Mouse (Mus musculus): ENCODE measurements at regions not wholly inside any gene's neighbourhood (a gene's known extent, or its start where the extent isn't known, plus 50 kb on each side); places are given as distances from the start of the nearest gene placed in this dataset.

DNA sequence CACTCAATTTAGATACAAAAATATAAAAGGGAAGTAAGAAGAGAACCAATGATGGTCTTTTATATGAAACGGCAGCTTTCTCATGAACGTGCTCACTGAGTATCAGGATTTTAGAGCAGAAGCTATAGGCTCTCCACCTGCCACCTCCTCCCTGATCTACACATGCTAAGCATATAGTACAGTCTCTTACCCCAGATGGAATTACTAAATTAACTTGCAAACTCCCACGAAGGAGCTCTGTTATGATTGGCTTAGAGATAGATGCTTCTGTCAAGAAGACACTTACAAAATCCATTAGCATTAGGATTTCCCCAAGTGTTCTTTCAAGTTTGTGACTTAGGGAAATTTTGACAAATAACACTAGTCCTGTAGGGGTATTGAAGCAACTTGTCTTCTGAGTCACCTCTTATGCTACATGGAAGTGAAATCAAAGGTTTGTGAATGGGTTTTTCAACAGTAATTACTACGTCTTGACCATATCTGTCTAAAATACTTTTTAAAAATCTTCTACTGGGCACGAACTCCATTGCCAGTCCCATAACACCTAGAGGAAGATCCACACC, 60.6 kb downstream of the Crygs start:
- TF ChIP-seq CTCF (IDR thresholded peaks at IDR 0.05; ENCODE audit: control insufficient read depth, insufficient read depth, insufficient replicate concordance, low read depth, low read length) (no peak), POLR2A (IDR thresholded peaks at IDR 0.05; ENCODE audit: control insufficient read depth, low read depth, low read length) (no peak)
- H3K27ac ChIP-seq (ENCODE audit: control insufficient read depth, insufficient read depth, low read depth, low read length), result no peak overlapping the region
- no peaks in the 10 kb centered on the region for H3K36me3 ChIP-seq (ENCODE audit: control insufficient read depth, insufficient read depth, low read length)
- H3K4me3 ChIP-seq (ENCODE audit: control insufficient read depth, low read depth, low read length), result no peak overlapping the region
- no peaks in the 10 kb centered on the region for H3K4me1 ChIP-seq (ENCODE audit: control insufficient read depth, insufficient read depth, low read length)
- H3K27me3 ChIP-seq (ENCODE audit: control insufficient read depth, insufficient read depth, low read length), result no peaks in the 10 kb centered on the region

DNA sequence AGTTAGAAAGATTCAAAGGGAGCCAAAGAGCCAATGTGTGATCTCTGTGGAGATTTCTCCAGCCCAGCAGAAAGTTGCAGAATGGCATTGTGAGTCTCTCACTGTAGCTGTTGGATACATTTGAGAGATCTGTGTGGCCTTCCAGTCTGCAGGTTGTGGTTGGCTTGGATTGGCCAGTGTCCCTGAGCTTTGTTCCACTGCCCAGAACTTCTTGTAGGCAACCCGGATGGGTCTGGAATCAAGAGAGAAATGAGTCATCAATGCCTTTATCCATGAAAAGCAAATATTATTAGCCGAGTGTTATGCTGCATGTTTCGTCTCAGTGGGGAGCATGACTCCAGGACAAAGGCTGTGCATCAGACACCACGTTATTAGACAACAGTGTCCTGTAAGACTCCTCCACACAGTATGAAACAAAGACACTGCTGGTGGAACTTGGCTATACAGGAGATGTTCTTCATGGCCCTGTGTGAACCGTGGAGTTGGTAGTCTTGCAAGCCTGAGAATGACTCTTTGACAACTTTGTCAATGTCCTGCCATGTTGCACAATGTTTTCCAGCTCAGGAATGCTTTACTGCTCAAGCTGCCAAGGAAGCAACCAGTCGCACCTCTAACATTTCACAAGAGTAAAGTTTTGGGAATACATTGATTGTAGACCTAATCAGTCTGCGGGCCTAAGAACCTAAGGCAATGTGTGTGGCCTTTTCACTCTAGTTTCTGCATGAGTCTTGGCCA, 67.1 kb downstream of the Crygs start:
- TF ChIP-seq POLR2A (IDR thresholded peaks at IDR 0.05; ENCODE audit: control insufficient read depth, low read depth, low read length), result no peak
- no peak for TF ChIP-seq CTCF (IDR thresholded peaks at IDR 0.05; ENCODE audit: control insufficient read depth, insufficient read depth, insufficient replicate concordance, low read depth, low read length)
- no peak overlapping the region for H3K27ac ChIP-seq (ENCODE audit: control insufficient read depth, insufficient read depth, low read depth, low read length)
- no peaks in the 10 kb centered on the region for H3K4me1 ChIP-seq (ENCODE audit: control insufficient read depth, insufficient read depth, low read length)
- H3K27me3 ChIP-seq (ENCODE audit: control insufficient read depth, insufficient read depth, low read length), result no peaks in the 10 kb centered on the region
- no peaks in the 10 kb centered on the region for H3K36me3 ChIP-seq (ENCODE audit: control insufficient read depth, insufficient read depth, low read length)
- H3K4me3 ChIP-seq (ENCODE audit: control insufficient read depth, low read depth, low read length), result no peak overlapping the region

GRCm38 (mm10) chr16:22743461-22743860, 67.9 kb downstream of the Crygs start:
- no peaks in the 10 kb centered on the region for H3K27me3 ChIP-seq (ENCODE audit: control insufficient read depth, insufficient read depth, low read length)
- no peaks in the 10 kb centered on the region for H3K36me3 ChIP-seq (ENCODE audit: control insufficient read depth, insufficient read depth, low read length)
- TF ChIP-seq POLR2A (IDR thresholded peaks at IDR 0.05; ENCODE audit: control insufficient read depth, low read depth, low read length) (no peak), CTCF (IDR thresholded peaks at IDR 0.05; ENCODE audit: control insufficient read depth, insufficient read depth, insufficient replicate concordance, low read depth, low read length) (no peak)
- no peak overlapping the region for H3K4me3 ChIP-seq (ENCODE audit: control insufficient read depth, low read depth, low read length)
- no peaks in the 10 kb centered on the region for H3K4me1 ChIP-seq (ENCODE audit: control insufficient read depth, insufficient read depth, low read length)
- H3K27ac ChIP-seq (ENCODE audit: control insufficient read depth, insufficient read depth, low read depth, low read length), result no peak overlapping the region

DNA sequence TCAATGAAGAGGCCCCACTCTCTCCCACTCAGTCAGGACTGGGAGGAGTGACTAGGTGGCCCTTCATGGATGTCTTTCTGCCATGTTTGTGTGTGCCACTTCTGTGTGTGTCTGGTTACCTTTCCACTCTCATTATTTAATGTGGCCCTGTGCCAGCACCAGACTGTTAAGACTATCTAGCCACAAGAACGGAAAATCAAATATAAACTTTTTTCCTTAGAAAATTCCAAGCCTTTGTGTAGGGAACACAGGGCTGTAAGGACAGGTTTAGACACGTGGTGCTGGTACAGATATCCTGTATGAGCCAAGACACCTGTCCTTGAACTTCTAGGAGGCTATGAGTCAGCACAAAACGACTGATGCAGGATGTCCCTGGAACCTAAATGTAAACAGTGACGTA, 69.9 kb downstream of the Crygs start:
- H3K27ac ChIP-seq (ENCODE audit: control insufficient read depth, insufficient read depth, low read depth, low read length), result no peak overlapping the region
- H3K36me3 ChIP-seq (ENCODE audit: control insufficient read depth, insufficient read depth, low read length), result no peaks in the 10 kb centered on the region
- no peak overlapping the region for H3K4me3 ChIP-seq (ENCODE audit: control insufficient read depth, low read depth, low read length)
- TF ChIP-seq CTCF (IDR thresholded peaks at IDR 0.05; ENCODE audit: control insufficient read depth, insufficient read depth, insufficient replicate concordance, low read depth, low read length), result no peak
- no peak for TF ChIP-seq POLR2A (IDR thresholded peaks at IDR 0.05; ENCODE audit: control insufficient read depth, low read depth, low read length)
- no peaks in the 10 kb centered on the region for H3K4me1 ChIP-seq (ENCODE audit: control insufficient read depth, insufficient read depth, low read length)
- no peaks in the 10 kb centered on the region for H3K27me3 ChIP-seq (ENCODE audit: control insufficient read depth, insufficient read depth, low read length)

- H3K36me3 ChIP-seq (ENCODE audit: control insufficient read depth, insufficient read depth, low read length), result no peaks in the 10 kb centered on the region
- H3K4me1 ChIP-seq (ENCODE audit: control insufficient read depth, insufficient read depth, low read length), result no peaks in the 10 kb centered on the region
- H3K27me3 ChIP-seq (ENCODE audit: control insufficient read depth, insufficient read depth, low read length), result no peaks in the 10 kb centered on the region
- H3K4me3 ChIP-seq (ENCODE audit: control insufficient read depth, low read depth, low read length), result no peak overlapping the region
- TF ChIP-seq CTCF (IDR thresholded peaks at IDR 0.05; ENCODE audit: control insufficient read depth, insufficient read depth, insufficient replicate concordance, low read depth, low read length), result no peak
- TF ChIP-seq POLR2A (IDR thresholded peaks at IDR 0.05; ENCODE audit: control insufficient read depth, low read depth, low read length), result no peak
- no peak overlapping the region for H3K27ac ChIP-seq (ENCODE audit: control insufficient read depth, insufficient read depth, low read depth, low read length)
Measured at GRCm38 (mm10) chr16:22734529-22735022, 76.8 kb downstream of the Crygs start.

GRCm38 (mm10) chr16:22733772-22734528, 76.9 kb upstream of the Dgkg start:
- H3K27me3 ChIP-seq (ENCODE audit: control insufficient read depth, insufficient read depth, low read length), result no peaks in the 10 kb centered on the region

DNA sequence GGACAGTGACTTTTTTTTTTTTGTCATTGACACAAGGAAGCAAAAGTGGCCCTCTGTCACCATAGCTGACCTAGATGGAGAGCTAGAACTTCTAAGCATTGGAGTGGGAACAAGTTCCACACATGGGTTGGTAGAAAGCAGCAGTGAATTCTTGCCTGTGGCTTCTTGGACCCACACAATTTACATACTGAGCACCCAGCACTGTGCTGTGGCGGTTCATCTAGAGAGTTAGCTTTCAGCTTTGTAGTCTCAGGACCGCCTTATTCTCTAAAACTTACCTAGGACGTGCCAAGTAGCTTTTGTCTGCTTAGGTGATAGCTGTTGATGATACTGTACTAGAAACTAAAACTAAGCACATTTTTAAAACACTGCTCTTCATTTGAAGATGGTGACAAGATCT, 72.1 kb upstream of the Dgkg start:
- Histone ChIP-seq H3K27me3 (ENCODE audit: control insufficient read depth, insufficient read depth, low read length) (no peaks in the 10 kb centered on the region), H3K36me3 (ENCODE audit: control insufficient read depth, insufficient read depth, low read length) (no peaks in the 10 kb centered on the region), H3K4me1 (ENCODE audit: control insufficient read depth, insufficient read depth, low read length) (no peaks in the 10 kb centered on the region), H3K4me3 (ENCODE audit: control insufficient read depth, low read depth, low read length) (no peak overlapping the region), H3K27ac (ENCODE audit: control insufficient read depth, insufficient read depth, low read depth, low read length) (no peak overlapping the region)
- TF ChIP-seq CTCF (IDR thresholded peaks at IDR 0.05; ENCODE audit: control insufficient read depth, insufficient read depth, insufficient replicate concordance, low read depth, low read length), result no peak
- no peak for TF ChIP-seq POLR2A (IDR thresholded peaks at IDR 0.05; ENCODE audit: control insufficient read depth, low read depth, low read length)

More at GRCm38 (mm10) chr16:22733772-22734528, 76.9 kb upstream of the Dgkg start:
- no peak overlapping the region for H3K4me3 ChIP-seq (ENCODE audit: control insufficient read depth, low read depth, low read length)
- no peaks in the 10 kb centered on the region for H3K4me1 ChIP-seq (ENCODE audit: control insufficient read depth, insufficient read depth, low read length)
- no peaks in the 10 kb centered on the region for H3K36me3 ChIP-seq (ENCODE audit: control insufficient read depth, insufficient read depth, low read length)
- TF ChIP-seq CTCF (IDR thresholded peaks at IDR 0.05; ENCODE audit: control insufficient read depth, insufficient read depth, insufficient replicate concordance, low read depth, low read length) (no peak), POLR2A (IDR thresholded peaks at IDR 0.05; ENCODE audit: control insufficient read depth, low read depth, low read length) (no peak)
- H3K27ac ChIP-seq (ENCODE audit: control insufficient read depth, insufficient read depth, low read depth, low read length), result no peak overlapping the region
